Mouse (Mus musculus): Measurements from ENCODE around the gene Cubn.

The Cubn gene

DNA sequence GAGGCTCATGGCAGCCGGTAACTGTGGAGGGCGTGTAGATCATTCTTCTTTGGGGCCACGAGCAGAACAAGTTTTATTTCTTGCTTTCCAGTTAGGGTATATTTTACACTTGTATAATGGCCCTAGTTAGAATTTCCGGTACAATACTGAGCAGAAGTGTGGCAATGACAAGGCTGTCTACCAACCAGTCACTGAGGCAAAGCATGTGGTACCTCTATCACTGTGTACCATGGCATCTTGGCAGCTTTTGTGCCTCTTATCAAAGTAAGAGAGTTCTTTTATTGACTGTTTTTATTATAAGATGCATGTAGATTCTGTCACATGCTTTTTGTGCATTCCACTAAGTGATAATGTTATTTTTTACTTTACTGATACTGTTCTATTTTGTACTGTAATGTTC is 46.5 kb downstream of the Cubn start:
- no peaks in the 10 kb centered on the region for H3K4me1 ChIP-seq (replicated peaks; ENCODE audit: low read depth, low read length)
- no peaks in the 10 kb centered on the region for H3K9me3 ChIP-seq (ENCODE audit: low read length)
- H3K4me3 ChIP-seq (replicated peaks; ENCODE audit: low read length): no peak overlapping the region
- H3K27me3 ChIP-seq (ENCODE audit: insufficient read depth, low read length): no peaks in the 10 kb centered on the region
- H3K36me3 ChIP-seq (ENCODE audit: insufficient read depth, low read length): no peaks in the 10 kb centered on the region
- TF ChIP-seq NANOG (IDR thresholded peaks at IDR 0.05; ENCODE audit: borderline replicate concordance, low read length) (no peak), CTCF (conservative IDR thresholded peaks at IDR 0.05; ENCODE audit: low read length) (no peak), POU5F1 (IDR thresholded peaks at IDR 0.05; ENCODE audit: borderline replicate concordance, low read length) (no peak)

DNA sequence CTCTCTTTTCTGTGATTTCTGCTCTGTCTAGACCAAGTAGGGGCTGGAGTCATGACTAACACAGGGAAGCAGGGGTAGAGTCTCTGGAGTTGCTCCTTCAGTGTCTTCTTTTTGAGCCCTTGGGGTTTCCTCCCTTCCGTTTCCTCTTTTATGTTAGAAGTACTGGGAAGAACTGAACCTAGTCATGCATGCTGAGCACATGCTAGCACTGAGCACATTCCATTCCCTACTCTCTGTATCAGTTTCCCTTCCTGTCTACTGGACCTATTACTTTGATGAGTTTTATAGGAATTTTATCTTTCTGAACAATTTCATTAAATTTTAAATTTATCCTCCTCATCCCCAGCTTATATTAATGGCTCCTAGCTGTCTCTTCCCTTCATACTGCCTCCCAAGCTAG is 52.6 kb downstream of the Cubn start:
- Histone ChIP-seq H3K4me3 (replicated peaks; ENCODE audit: low read length) (no peak overlapping the region), H3K9me3 (ENCODE audit: low read length) (no peaks in the 10 kb centered on the region), H3K4me1 (replicated peaks; ENCODE audit: low read depth, low read length) (no peaks in the 10 kb centered on the region), H3K36me3 (ENCODE audit: insufficient read depth, low read length) (no peaks in the 10 kb centered on the region), H3K27me3 (ENCODE audit: insufficient read depth, low read length) (no peaks in the 10 kb centered on the region)
- TF ChIP-seq POU5F1 (IDR thresholded peaks at IDR 0.05; ENCODE audit: borderline replicate concordance, low read length) (no peak), NANOG (IDR thresholded peaks at IDR 0.05; ENCODE audit: borderline replicate concordance, low read length) (no peak), CTCF (conservative IDR thresholded peaks at IDR 0.05; ENCODE audit: low read length) (no peak)

- Histone ChIP-seq H3K9me3 (ENCODE audit: low read length) (no peaks in the 10 kb centered on the region), H3K36me3 (ENCODE audit: insufficient read depth, low read length) (no peaks in the 10 kb centered on the region), H3K4me3 (replicated peaks; ENCODE audit: low read length) (no peak overlapping the region), H3K4me1 (replicated peaks; ENCODE audit: low read depth, low read length) (no peaks in the 10 kb centered on the region), H3K27me3 (ENCODE audit: insufficient read depth, low read length) (no peaks in the 10 kb centered on the region)
- no peak for TF ChIP-seq NANOG (IDR thresholded peaks at IDR 0.05; ENCODE audit: borderline replicate concordance, low read length)
- no peak for TF ChIP-seq POU5F1 (IDR thresholded peaks at IDR 0.05; ENCODE audit: borderline replicate concordance, low read length)
- no peak for TF ChIP-seq CTCF (conservative IDR thresholded peaks at IDR 0.05; ENCODE audit: low read length)
These were observed 53.3 kb downstream of the Cubn start for GRCm38 (mm10) chr2:13438275-13438845.

GRCm38 (mm10) chr2:13432002-13432401 is 59.6 kb downstream of the Cubn start:
- H3K4me1 ChIP-seq (replicated peaks; ENCODE audit: low read depth, low read length): no peaks in the 10 kb centered on the region
- H3K9me3 ChIP-seq (ENCODE audit: low read length): no peaks in the 10 kb centered on the region
- TF ChIP-seq NANOG (IDR thresholded peaks at IDR 0.05; ENCODE audit: borderline replicate concordance, low read length) (no peak), POU5F1 (IDR thresholded peaks at IDR 0.05; ENCODE audit: borderline replicate concordance, low read length) (no peak), CTCF (conservative IDR thresholded peaks at IDR 0.05; ENCODE audit: low read length) (no peak)
- H3K4me3 ChIP-seq (replicated peaks; ENCODE audit: low read length): no peak overlapping the region
- H3K36me3 ChIP-seq (ENCODE audit: insufficient read depth, low read length): no peaks in the 10 kb centered on the region
- H3K27me3 ChIP-seq (ENCODE audit: insufficient read depth, low read length): no peaks in the 10 kb centered on the region

- TF ChIP-seq NANOG (IDR thresholded peaks at IDR 0.05; ENCODE audit: borderline replicate concordance, low read length): no peak
- no peak for TF ChIP-seq POU5F1 (IDR thresholded peaks at IDR 0.05; ENCODE audit: borderline replicate concordance, low read length)
- no peak for TF ChIP-seq CTCF (conservative IDR thresholded peaks at IDR 0.05; ENCODE audit: low read length)
- Histone ChIP-seq H3K27me3 (ENCODE audit: insufficient read depth, low read length) (no peaks in the 10 kb centered on the region), H3K9me3 (ENCODE audit: low read length) (no peaks in the 10 kb centered on the region), H3K4me1 (replicated peaks; ENCODE audit: low read depth, low read length) (no peaks in the 10 kb centered on the region), H3K36me3 (ENCODE audit: insufficient read depth, low read length) (no peaks in the 10 kb centered on the region), H3K4me3 (replicated peaks; ENCODE audit: low read length) (no peak overlapping the region)
These were observed 69.4 kb downstream of the Cubn start for GRCm38 (mm10) chr2:13421974-13422760.

- no peaks in the 10 kb centered on the region for H3K27me3 ChIP-seq (ENCODE audit: insufficient read depth, low read length)
- no peak overlapping the region for H3K4me3 ChIP-seq (replicated peaks; ENCODE audit: low read length)
- no peak for TF ChIP-seq POU5F1 (IDR thresholded peaks at IDR 0.05; ENCODE audit: borderline replicate concordance, low read length)
- TF ChIP-seq NANOG (IDR thresholded peaks at IDR 0.05; ENCODE audit: borderline replicate concordance, low read length): no peak
- no peak for TF ChIP-seq CTCF (conservative IDR thresholded peaks at IDR 0.05; ENCODE audit: low read length)
These were observed 74.7 kb downstream of the Cubn start for GRCm38 (mm10) chr2:13416765-13417524.

GRCm38 (mm10) chr2:13413520-13414178 is 78.0 kb downstream of the Cubn start:
- H3K4me1 ChIP-seq (replicated peaks; ENCODE audit: low read depth, low read length): peaks cover 18% of the 10 kb centered on the region
- TF ChIP-seq CTCF (conservative IDR thresholded peaks at IDR 0.05; ENCODE audit: low read length) (no peak), NANOG (IDR thresholded peaks at IDR 0.05; ENCODE audit: borderline replicate concordance, low read length) (no peak), POU5F1 (IDR thresholded peaks at IDR 0.05; ENCODE audit: borderline replicate concordance, low read length) (no peak)
- H3K36me3 ChIP-seq (ENCODE audit: insufficient read depth, low read length): no peaks in the 10 kb centered on the region
- H3K9me3 ChIP-seq (ENCODE audit: low read length): no peaks in the 10 kb centered on the region
- no peak overlapping the region for H3K4me3 ChIP-seq (replicated peaks; ENCODE audit: low read length)
- H3K27me3 ChIP-seq (ENCODE audit: insufficient read depth, low read length): no peaks in the 10 kb centered on the region

More at GRCm38 (mm10) chr2:13416765-13417524, 74.7 kb downstream of the Cubn start:
- H3K4me1 ChIP-seq (replicated peaks; ENCODE audit: low read depth, low read length): peaks cover 18% of the 10 kb centered on the region
- no peaks in the 10 kb centered on the region for H3K36me3 ChIP-seq (ENCODE audit: insufficient read depth, low read length)
- H3K9me3 ChIP-seq (ENCODE audit: low read length): no peaks in the 10 kb centered on the region

- TF ChIP-seq POU5F1 (IDR thresholded peaks at IDR 0.05; ENCODE audit: borderline replicate concordance, low read length) (no peak), CTCF (conservative IDR thresholded peaks at IDR 0.05; ENCODE audit: low read length) (no peak), NANOG (IDR thresholded peaks at IDR 0.05; ENCODE audit: borderline replicate concordance, low read length) (no peak)
- H3K36me3 ChIP-seq (ENCODE audit: insufficient read depth, low read length): no peaks in the 10 kb centered on the region
- H3K9me3 ChIP-seq (ENCODE audit: low read length): no peaks in the 10 kb centered on the region
- peaks cover 16% of the 10 kb centered on the region for H3K4me1 ChIP-seq (replicated peaks; ENCODE audit: low read depth, low read length)
- H3K27me3 ChIP-seq (ENCODE audit: insufficient read depth, low read length): no peaks in the 10 kb centered on the region
- H3K4me3 ChIP-seq (replicated peaks; ENCODE audit: low read length): no peak overlapping the region
These were observed 81.0 kb downstream of the Cubn start for GRCm38 (mm10) chr2:13410660-13411059.
